Mouse (Mus musculus) urinary bladder, postnatal 36 days (tissue): Measurements from ENCODE around the gene Brd3.

Experiments used
- DNase-seq, 2 experiments: peaks; one replicate each; pipeline ENCODE4 v3.0.0; 2022; ENCODE audit warnings: low spot score in 2 of 2, mixed read lengths in 1 of 2

Gene Brd3

DNA sequence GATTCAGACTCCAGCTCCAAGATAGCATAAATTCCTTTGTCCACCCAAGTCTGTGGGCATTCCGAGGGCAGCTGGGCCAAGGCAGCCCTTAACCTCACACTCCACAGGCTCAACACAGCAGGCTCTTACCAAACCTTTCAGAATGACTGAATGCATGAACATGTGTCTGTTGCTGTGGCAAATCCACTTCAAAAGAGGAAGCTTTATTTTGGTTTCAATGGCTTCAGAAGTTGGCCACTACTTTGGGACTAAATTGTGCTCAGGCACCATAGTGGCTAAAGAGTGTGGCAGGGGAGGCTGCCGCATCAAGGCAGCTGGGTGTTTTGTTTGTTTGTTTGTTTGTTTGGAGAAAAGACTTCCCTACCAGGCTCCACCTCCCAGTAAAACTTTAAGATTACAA lies 107.4 kb downstream of the Brd3 start:
- DNase-seq = no peak

DNA sequence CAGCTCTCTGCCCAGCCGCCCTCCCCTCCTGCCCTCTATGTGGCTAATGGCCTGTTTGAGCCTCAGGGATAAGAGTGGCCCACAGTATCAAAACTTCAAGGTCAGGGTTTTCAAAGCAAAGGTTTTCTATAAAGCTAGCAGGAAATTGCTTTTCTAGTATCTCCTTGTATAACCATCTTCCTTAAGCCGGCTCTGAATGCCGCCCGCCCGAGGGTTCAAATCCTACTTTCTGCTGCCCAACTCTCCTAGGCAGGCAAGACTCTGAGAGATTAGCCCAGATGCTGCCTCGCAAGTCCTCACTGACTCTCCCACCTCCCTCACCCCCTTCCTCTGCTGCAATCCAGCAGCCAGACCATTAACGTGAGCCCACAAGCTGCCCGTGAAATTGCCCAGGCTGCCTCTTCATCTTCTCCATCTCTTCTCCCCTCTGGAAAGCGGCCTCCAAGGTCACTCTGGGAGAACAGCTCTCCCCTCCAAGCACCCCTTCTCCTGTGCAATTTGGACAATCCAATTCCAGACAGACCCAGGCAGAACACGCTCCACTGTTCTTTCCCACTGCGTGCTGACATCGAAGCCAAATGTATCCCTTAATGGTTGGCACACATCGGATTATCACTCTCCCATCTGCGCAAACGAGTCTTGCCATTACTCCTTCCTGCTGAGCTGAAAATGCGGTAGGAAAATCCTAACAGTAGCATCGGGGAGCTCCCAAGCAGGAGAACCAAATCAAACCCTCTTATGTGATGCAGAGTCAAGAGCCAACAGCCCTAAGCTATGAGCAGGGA lies 110.6 kb downstream of the Brd3 start:
- DNase-seq = no peak
